Mouse (Mus musculus): Measurements from ENCODE around the gene Bptf.
"Not testable (repeated sequence)": the region's sequence is repeated elsewhere in the genome, so short reads cannot be mapped to it uniquely, and the experiment has no call there.

Bptf gene

GRCm38 (mm10) chr11:107117789-107118188, 14.1 kb downstream of the Bptf start:
- no peak for DNase-seq (ENCODE audit: low spot score in 2 of 2)

GRCm38 (mm10) chr11:107113881-107114557, 17.9 kb downstream of the Bptf start:
- DNase-seq (ENCODE audit: low spot score in 2 of 2): no peak

- peak in 1 of 2 experiments; percentile 18 for DNase-seq (ENCODE audit: low spot score in 2 of 2)
These were observed 18.8 kb downstream of the Bptf start for GRCm38 (mm10) chr11:107113112-107113511.

- DNase-seq (ENCODE audit: low spot score in 2 of 2): no peak
These were observed 22.3 kb downstream of the Bptf start for GRCm38 (mm10) chr11:107109669-107110068.

GRCm38 (mm10) chr11:107108892-107109291, 23.0 kb downstream of the Bptf start:
- peak in 1 of 2 experiments; percentile 23 for DNase-seq (ENCODE audit: low spot score in 2 of 2)

- DNase-seq (ENCODE audit: low spot score in 2 of 2): no peak
These were observed 24.2 kb downstream of the Bptf start for GRCm38 (mm10) chr11:107107725-107108078.

GRCm38 (mm10) chr11:107106978-107107724, 24.8 kb downstream of the Bptf start:
- DNase-seq (ENCODE audit: low spot score in 2 of 2): no peak

GRCm38 (mm10) chr11:107106461-107106860, 25.5 kb downstream of the Bptf start:
- peak in 1 of 2 experiments; percentile 50 for DNase-seq (ENCODE audit: low spot score in 2 of 2)

GRCm38 (mm10) chr11:107105227-107105626, 26.7 kb downstream of the Bptf start:
- DNase-seq (ENCODE audit: low spot score in 2 of 2): peak; percentile 86 to 90

- DNase-seq (ENCODE audit: low spot score in 2 of 2): no peak
These were observed 28.2 kb downstream of the Bptf start for GRCm38 (mm10) chr11:107103736-107104135.

GRCm38 (mm10) chr11:107103224-107103589, 28.7 kb downstream of the Bptf start:
- peak in 1 of 2 experiments; percentile 15 for DNase-seq (ENCODE audit: low spot score in 2 of 2)

- peak; percentile 75 to 78 for DNase-seq (ENCODE audit: low spot score in 2 of 2)
These were observed 29.3 kb downstream of the Bptf start for GRCm38 (mm10) chr11:107102465-107103223.

- no peak for DNase-seq (ENCODE audit: low spot score in 2 of 2)
These were observed 35.0 kb downstream of the Bptf start for GRCm38 (mm10) chr11:107096973-107097372.

GRCm38 (mm10) chr11:107093871-107094270, 38.1 kb downstream of the Bptf start:
- DNase-seq (ENCODE audit: low spot score in 2 of 2): no peak

GRCm38 (mm10) chr11:107092637-107093036, 39.3 kb downstream of the Bptf start:
- DNase-seq (ENCODE audit: low spot score in 2 of 2): no peak

GRCm38 (mm10) chr11:107085866-107086265, 46.1 kb downstream of the Bptf start:
- no peak for DNase-seq (ENCODE audit: low spot score in 2 of 2)

- no peak for DNase-seq (ENCODE audit: low spot score in 2 of 2)
These were observed 48.4 kb downstream of the Bptf start for GRCm38 (mm10) chr11:107083480-107083879.

- DNase-seq (ENCODE audit: low spot score in 2 of 2): no peak
These were observed 66.6 kb downstream of the Bptf start for GRCm38 (mm10) chr11:107065216-107065785.

- DNase-seq (ENCODE audit: low spot score in 2 of 2): no peak
These were observed 67.3 kb downstream of the Bptf start for GRCm38 (mm10) chr11:107064590-107064989.

GRCm38 (mm10) chr11:107063067-107063466, 68.9 kb downstream of the Bptf start:
- DNase-seq (ENCODE audit: low spot score in 2 of 2): no peak

GRCm38 (mm10) chr11:107060941-107061340, 71.0 kb downstream of the Bptf start:
- DNase-seq (ENCODE audit: low spot score in 2 of 2): no peak

GRCm38 (mm10) chr11:107059634-107060033, 72.3 kb downstream of the Bptf start:
- DNase-seq (ENCODE audit: low spot score in 2 of 2): not testable (repeated sequence)
